Comparison of ENCODE assay signal across 8 mouse cellular contexts in genomic region chr5:35278741-35279695, GRCm38 (mm10). TPM values are rescaled to one million over a fixed set of nuclear protein-coding genes. Genes with fewer than 3 reads are reported as not detected.
DNase-seq lines count a peak whose midpoint lies in the region; ATAC-seq and TF ChIP-seq lines count a peak whose summit lies in the region.

No protein-coding gene starts in this region.

- under 1% methylated on average over 115 of the region's 118 CpGs for WGBS in cerebellum, adult 2 months
- WGBS in limb, embryonic 11.5 days, result under 1% methylated on average over 108 of the region's 118 CpGs
- under 1% methylated on average over 97 of the region's 118 CpGs for WGBS in neural tube, embryonic 15.5 days

- no peaks in the 10 kb centered on the region for H3K27me3 ChIP-seq in cerebellum, adult 2 months (ENCODE audit: control insufficient read depth, insufficient read depth, low read length)
- peaks cover 70% of the 10 kb centered on the region for H3K27me3 ChIP-seq in limb, embryonic 11.5 days (ENCODE audit: control insufficient read depth, insufficient read depth, low read length)
- peaks cover 89% of the 10 kb centered on the region for H3K27me3 ChIP-seq in neural tube, embryonic 15.5 days (replicated peaks)

- H3K4me3 ChIP-seq in cerebellum, adult 2 months (replicated peaks; ENCODE audit: insufficient read depth, low read depth, low read length), result peak overlapping the region; percentile 55
- peak overlapping the region; percentile 35 for H3K4me3 ChIP-seq in limb, embryonic 11.5 days (ENCODE audit: low read depth, low read length)
- H3K4me3 ChIP-seq in neural tube, embryonic 15.5 days (replicated peaks), result peak overlapping the region; percentile 54

- H3K4me1 ChIP-seq in cerebellum, adult 2 months (ENCODE audit: control insufficient read depth, insufficient read depth, low read length), result 0 out of 2 replicates have a peak, but pooled peaks cover 4% of the 10 kb centered on the region
- H3K4me1 ChIP-seq in limb, embryonic 11.5 days (ENCODE audit: control insufficient read depth, insufficient read depth, low read length), result peaks cover 10% of the 10 kb centered on the region; the same call in 1 of the 2 replicates
- H3K4me1 ChIP-seq in neural tube, embryonic 15.5 days, result peaks cover 32% of the 10 kb centered on the region

- H3K9me3 ChIP-seq in limb, embryonic 11.5 days (ENCODE audit: control insufficient read depth, low read length), result no peaks in the 10 kb centered on the region
- no peaks in the 10 kb centered on the region for H3K9me3 ChIP-seq in neural tube, embryonic 15.5 days (replicated peaks)

- no peak for TF ChIP-seq POLR2A in cerebellum, adult 2 months (IDR thresholded peaks at IDR 0.05; ENCODE audit: borderline replicate concordance, insufficient read depth, low read length)

- intact Hi-C loops in gastrocnemius, postnatal 36 days (cut with DNase I), result no loop called here

- peak; percentile 51 for TF ChIP-seq CTCF in cerebellum, adult 2 months (IDR thresholded peaks at IDR 0.05; ENCODE audit: borderline replicate concordance, insufficient read depth, low read depth, low read length)

- ATAC-seq in limb, embryonic 11.5 days (ENCODE audit: insufficient number of reproducible peaks, low FRiP score, low TSS enrichment, low read depth), result no peak
- ATAC-seq in neural tube, embryonic 15.5 days (ENCODE audit: low FRiP score), result peak; percentile 76
- ATAC-seq in CD4-positive, CD25-positive, alpha-beta regulatory T cell, adult 4 months, result no peak

- H3K27ac ChIP-seq in cerebellum, adult 2 months (ENCODE audit: insufficient read depth, low read length), result peak overlapping the region; percentile 70; the same call in 1 of the 2 replicates
- H3K27ac ChIP-seq in limb, embryonic 11.5 days (replicated peaks; ENCODE audit: low read depth, low read length), result no peak overlapping the region
- H3K27ac ChIP-seq in neural tube, embryonic 15.5 days (replicated peaks), result peak overlapping the region; percentile 51

- H3K36me3 ChIP-seq in limb, embryonic 11.5 days (ENCODE audit: control insufficient read depth, insufficient read depth, low read length), result no peaks in the 10 kb centered on the region
- no peaks in the 10 kb centered on the region for H3K36me3 ChIP-seq in neural tube, embryonic 15.5 days

- peak overlapping the region; percentile 87 for H3K4me2 ChIP-seq in limb, embryonic 11.5 days (ENCODE audit: low read depth, severe bottlenecking)
- H3K4me2 ChIP-seq in neural tube, embryonic 15.5 days, result peak overlapping the region; percentile 96

- DNase-seq in gastrocnemius, postnatal 10 days, result peak; percentile 17
- no peak for DNase-seq in gastrocnemius, postnatal 36 days
- DNase-seq in cerebellum, adult 2 months, result peak; percentile 83 to 88
- DNase-seq in forelimb bud, embryonic 11.5 days (ENCODE audit: low read depth, low spot score), result peak; percentile 14
- peak; percentile 38 for DNase-seq in kidney, adult 18-20 months
- DNase-seq in limb, embryonic 11.5 days (ENCODE audit: low spot score), result peak; percentile 60

- 0 out of 2 replicates have a peak overlapping the region, but pooled peaks have one; percentile 7 for H3K9ac ChIP-seq in limb, embryonic 11.5 days (ENCODE audit: low read length)
- H3K9ac ChIP-seq in neural tube, embryonic 15.5 days (replicated peaks), result peak overlapping the region; percentile 51

RNA-seq across cellular contexts. Expression of gene Adra2c, which starts 0.9 kb away (rescaled TPM):
- under 1 TPM; 0.14 to 0.18 TPM for total RNA-seq in gastrocnemius, postnatal 10 days (2021)
- under 1 TPM; 0.17 to 0.28 TPM for total RNA-seq in gastrocnemius, postnatal 36 days (2021)
- 8.4 and 9.1 TPM in 2 replicates for polyA plus RNA-seq in cerebellum, adult 2 months (2012; rRNA removed)
- polyA plus RNA-seq in limb, embryonic 11.5 days (2014; fragmentation: Nextera tagmentation; extraction: Ambion mirVana), result not detected in 2 replicates
- 0.68 and 1.0 TPM in 2 replicates for polyA plus RNA-seq in neural tube, embryonic 15.5 days (2015; fragmentation: Nextera tagmentation; extraction: Ambion mirVana)
- not detected for polyA plus RNA-seq in CD4-positive, CD25-positive, alpha-beta regulatory T cell, adult 4 months (2017; shearing (Covaris generic))

Comparison
In these comparisons a context has a peak if more than half of its experiments do, and no peak if none do; other contexts are left out.
1. DNase-seq: peak in gastrocnemius, postnatal 10 days (single experiment), cerebellum, adult 2 months (2 of 2), forelimb bud, embryonic 11.5 days (single experiment), kidney, adult 18-20 months (single experiment) and limb, embryonic 11.5 days (single experiment); none in gastrocnemius, postnatal 36 days (0 of 2).
2. Peak in every context shown above with its lines, with median percentiles within 50 percentile points of each other: H3K4me3 ChIP-seq.